Mouse (Mus musculus) forebrain, embryonic 15.5 days (tissue): ENCODE results near the gene Chpf2. TPM values are rescaled to one million over a fixed set of nuclear protein-coding genes. Genes with fewer than 3 reads are reported as not detected.

ENCODE experiments used
- ATAC-seq: fragments of 200-750 bp; cut with Nextera tagmentation; replicated peaks from 2 replicates; pipeline ENCODE4 v1.8.0; 2017; ENCODE audit warnings: mild to moderate bottlenecking, moderate TSS enrichment, moderate library complexity
- H3K27ac ChIP-seq: fragments of 300-500 bp; sonication (generic); replicated peaks from 2 replicates; pipeline ENCODE4 v1.5.1; 2015; ENCODE audit warnings: mild to moderate bottlenecking, inconsistent platforms
- H3K27me3 ChIP-seq: fragments of 300-500 bp; sonication (generic); 2 replicates; pipeline ENCODE4 v1.6.1; 2015; ENCODE audit warnings: inconsistent platforms
- H3K36me3 ChIP-seq: fragments of 300-500 bp; sonication (generic); 2 replicates; pipeline ENCODE4 v1.6.1; 2015; ENCODE audit warnings: mild to moderate bottlenecking, inconsistent platforms
- H3K4me1 ChIP-seq: fragments of 300-500 bp; sonication (generic); 2 replicates; pipeline ENCODE4 v1.6.1; 2015; ENCODE audit warnings: inconsistent platforms
- H3K4me2 ChIP-seq: fragments of 300-500 bp; sonication (generic); replicated peaks from 2 replicates; pipeline ENCODE4 v1.6.1; 2015; ENCODE audit warnings: mild to moderate bottlenecking, inconsistent platforms
- H3K4me3 ChIP-seq: fragments of 300-500 bp; sonication (generic); 2 replicates; pipeline ENCODE4 v1.5.1; 2015; ENCODE audit warnings: mild to moderate bottlenecking, inconsistent platforms
- H3K9ac ChIP-seq: fragments of 300-500 bp; sonication (generic); replicated peaks from 2 replicates; pipeline ENCODE4 v1.6.1; 2015; ENCODE audit warnings: mild to moderate bottlenecking, inconsistent platforms
- H3K9me3 ChIP-seq: fragments of 300-500 bp; sonication (generic); 2 replicates; pipeline ENCODE4 v1.6.1; 2016; ENCODE audit warnings: inconsistent platforms
- WGBS: fragments of 180-500 bp; shearing (Covaris S2); methylation state at CpG from one replicate; pipeline ENCODE4 v1.1.7; 2015; ENCODE audit warnings: mixed read lengths; 5-methylcytosine and 5-hydroxymethylcytosine counted together
- polyA plus RNA-seq: library from polyadenylated mRNA; unstranded; fragments of >200 nt; fragmentation: Nextera tagmentation; extraction: Ambion mirVana; gene quantifications from 2 replicates; pipeline ENCODE4 v1.2.1, GENCODE M21; 2015

Gene Chpf2
- polyA plus RNA-seq, 1 experiment from 2014 or later: 21.1 TPM

DNA sequence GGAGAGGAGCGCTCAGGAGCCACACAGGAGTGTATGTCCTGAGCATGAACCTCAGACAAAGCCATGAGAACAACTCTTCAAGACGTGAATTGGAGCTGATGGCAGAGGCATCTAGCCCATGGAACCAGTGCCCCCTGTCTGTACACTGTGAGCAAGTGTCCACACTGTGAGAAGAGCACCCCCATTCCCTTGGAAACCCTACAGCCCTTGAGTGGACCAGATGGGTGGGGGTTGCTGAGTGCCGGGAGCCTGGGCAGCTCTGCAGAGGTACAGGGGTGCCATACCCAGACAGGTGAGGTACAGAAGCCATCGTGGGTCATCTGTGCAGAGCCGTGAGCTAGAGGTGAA lies 25.7 kb downstream of the Chpf2 start:
- Histone ChIP-seq H3K27me3 (no peaks in the 10 kb centered on the region), H3K9ac (no peak overlapping the region), H3K9me3 (no peaks in the 10 kb centered on the region), H3K4me1 (peaks cover 20% of the 10 kb centered on the region), H3K27ac (peak overlapping the region; percentile 71), H3K36me3 (no peaks in the 10 kb centered on the region), H3K4me3 (no peak overlapping the region), H3K4me2 (no peak overlapping the region)
- 53% methylated on average over 5 of the region's 5 CpGs for WGBS
- peak; percentile 65 for ATAC-seq

DNA sequence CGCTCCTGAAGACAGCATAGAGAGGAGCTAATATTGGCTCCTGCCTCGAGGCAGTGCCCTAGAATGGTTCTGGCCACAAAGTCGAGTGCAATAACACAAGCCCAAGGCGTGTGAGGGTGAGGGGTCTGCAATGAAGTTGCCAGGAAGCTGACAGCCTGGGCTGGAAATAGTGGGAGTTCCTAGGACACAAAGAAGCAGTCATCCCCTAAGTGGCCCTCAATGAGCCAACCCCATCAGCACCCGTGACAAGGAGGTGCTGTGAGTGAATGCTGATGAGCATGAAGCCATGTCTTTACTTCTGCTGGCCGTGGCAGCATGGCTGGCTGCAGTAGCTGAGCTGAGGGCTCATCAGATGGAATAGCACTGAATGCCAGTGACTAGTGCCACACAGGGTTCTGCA lies 28.6 kb downstream of the Chpf2 start:
- no peaks in the 10 kb centered on the region for H3K27me3 ChIP-seq
- H3K4me1 ChIP-seq: peaks cover 23% of the 10 kb centered on the region
- no peak overlapping the region for H3K9ac ChIP-seq
- ATAC-seq: no peak
- H3K36me3 ChIP-seq: no peaks in the 10 kb centered on the region
- no peak overlapping the region for H3K27ac ChIP-seq
- H3K4me2 ChIP-seq: no peak overlapping the region
- H3K9me3 ChIP-seq: no peaks in the 10 kb centered on the region
- WGBS: 69% methylated on average over 6 of the region's 6 CpGs
- H3K4me3 ChIP-seq: no peak overlapping the region

- H3K9me3 ChIP-seq: no peaks in the 10 kb centered on the region
- no peak for ATAC-seq
- H3K27me3 ChIP-seq: no peaks in the 10 kb centered on the region
- H3K9ac ChIP-seq: no peak overlapping the region
- WGBS: 70% methylated on average over 3 of the region's 3 CpGs
- H3K4me3 ChIP-seq: no peak overlapping the region
- no peak overlapping the region for H3K4me2 ChIP-seq
- H3K4me1 ChIP-seq: peaks cover 42% of the 10 kb centered on the region
- H3K27ac ChIP-seq: no peak overlapping the region
- H3K36me3 ChIP-seq: no peaks in the 10 kb centered on the region
Observed at GRCm38 (mm10) chr5:24618921-24619320, 32.4 kb downstream of the Chpf2 start.

DNA sequence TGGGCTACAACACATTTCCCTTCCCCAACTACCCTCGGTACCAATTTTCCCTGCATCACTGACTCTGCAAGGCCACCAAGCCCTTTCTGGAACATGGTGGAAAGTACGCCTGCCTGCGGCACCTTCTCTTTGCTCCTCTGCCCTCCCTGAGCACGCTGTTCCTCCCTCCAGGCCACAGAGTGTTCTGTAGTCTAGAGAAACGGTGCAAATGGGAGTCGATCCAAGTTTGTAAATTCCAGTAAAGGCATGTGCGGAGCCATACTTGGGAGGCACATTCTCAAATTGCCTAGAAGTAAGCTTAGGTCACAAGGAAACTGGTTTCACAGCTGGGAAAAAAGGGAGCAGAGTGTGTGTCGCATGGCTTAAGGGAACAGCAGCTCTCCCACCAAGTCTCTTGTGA lies 33.6 kb downstream of the Chpf2 start:
- Histone ChIP-seq H3K4me1 (peaks cover 52% of the 10 kb centered on the region), H3K4me2 (no peak overlapping the region), H3K36me3 (no peaks in the 10 kb centered on the region), H3K9ac (no peak overlapping the region), H3K27ac (peak overlapping the region; percentile 9; the same call in 1 of the 2 replicates), H3K4me3 (no peak overlapping the region), H3K9me3 (no peaks in the 10 kb centered on the region), H3K27me3 (no peaks in the 10 kb centered on the region)
- ATAC-seq: no peak
- 65% methylated on average over 8 of the region's 8 CpGs for WGBS

DNA sequence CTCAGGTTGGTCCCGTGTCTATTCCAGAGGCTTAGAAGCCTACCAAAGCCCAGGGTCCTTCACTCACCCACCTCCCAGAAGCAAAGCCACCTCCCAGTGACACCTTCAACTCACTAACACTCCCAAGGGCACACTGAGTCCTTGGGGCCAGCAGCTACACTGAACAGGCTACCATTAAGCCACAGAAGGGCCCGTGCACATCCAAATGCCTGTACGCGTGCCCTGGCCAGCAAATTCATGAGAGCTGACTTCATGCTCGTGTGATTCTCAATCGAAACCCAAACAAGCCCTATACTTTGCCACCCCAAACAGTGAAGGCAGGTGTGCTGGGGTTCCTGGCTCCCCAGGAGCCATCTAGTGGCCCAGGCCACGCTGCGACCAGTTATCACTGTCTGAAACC lies 34.1 kb downstream of the Chpf2 start:
- H3K4me1 ChIP-seq: peaks cover 52% of the 10 kb centered on the region
- no peaks in the 10 kb centered on the region for H3K9me3 ChIP-seq
- ATAC-seq: no peak
- 70% methylated on average over 8 of the region's 8 CpGs for WGBS
- no peak overlapping the region for H3K4me2 ChIP-seq
- no peaks in the 10 kb centered on the region for H3K36me3 ChIP-seq
- H3K27me3 ChIP-seq: no peaks in the 10 kb centered on the region
- 0 out of 2 replicates have a peak overlapping the region, but pooled peaks have one; percentile 17 for H3K9ac ChIP-seq
- no peak overlapping the region for H3K4me3 ChIP-seq
- H3K27ac ChIP-seq: peak overlapping the region; percentile 9

DNA sequence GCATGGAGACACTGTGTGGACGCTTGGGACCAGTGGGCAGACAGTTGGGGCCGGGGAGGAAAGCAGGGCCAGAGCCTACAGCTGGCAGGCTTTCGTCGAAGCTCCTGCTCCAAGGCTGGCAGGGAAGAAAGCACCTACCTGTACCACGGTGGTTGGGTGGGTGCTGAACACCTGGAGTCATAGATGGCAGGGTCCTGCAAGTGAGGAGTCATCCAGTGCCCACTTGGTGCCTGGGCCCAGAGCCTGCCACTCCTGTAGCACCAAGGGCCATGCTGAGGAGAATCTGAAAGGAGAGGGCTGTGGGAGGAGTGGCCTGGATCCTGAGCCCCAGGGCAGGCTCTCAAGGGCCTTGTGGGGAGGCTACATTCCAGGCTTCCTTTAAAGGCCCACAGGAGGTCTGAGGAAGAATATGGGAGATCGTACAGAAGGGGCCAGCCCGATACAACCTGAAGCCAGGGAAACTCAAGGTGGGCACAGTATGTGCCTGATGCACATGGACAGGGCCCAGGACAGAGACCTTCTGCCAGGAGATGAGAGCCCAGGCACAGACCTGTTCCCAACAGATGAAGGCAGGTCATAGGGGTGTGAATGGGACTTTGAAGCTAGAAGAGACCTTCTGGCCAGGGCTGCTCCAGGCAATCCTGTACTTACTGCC lies 36.0 kb downstream of the Chpf2 start:
- H3K4me1 ChIP-seq: peaks cover 52% of the 10 kb centered on the region
- H3K4me3 ChIP-seq: no peak overlapping the region
- no peak overlapping the region for H3K9ac ChIP-seq
- H3K9me3 ChIP-seq: no peaks in the 10 kb centered on the region
- peak overlapping the region; percentile 86 for H3K27ac ChIP-seq
- no peaks in the 10 kb centered on the region for H3K36me3 ChIP-seq
- H3K4me2 ChIP-seq: 0 out of 2 replicates have a peak overlapping the region, but pooled peaks have one; percentile 59
- WGBS: 71% methylated on average over 7 of the region's 7 CpGs
- no peaks in the 10 kb centered on the region for H3K27me3 ChIP-seq
- ATAC-seq: no peak

DNA sequence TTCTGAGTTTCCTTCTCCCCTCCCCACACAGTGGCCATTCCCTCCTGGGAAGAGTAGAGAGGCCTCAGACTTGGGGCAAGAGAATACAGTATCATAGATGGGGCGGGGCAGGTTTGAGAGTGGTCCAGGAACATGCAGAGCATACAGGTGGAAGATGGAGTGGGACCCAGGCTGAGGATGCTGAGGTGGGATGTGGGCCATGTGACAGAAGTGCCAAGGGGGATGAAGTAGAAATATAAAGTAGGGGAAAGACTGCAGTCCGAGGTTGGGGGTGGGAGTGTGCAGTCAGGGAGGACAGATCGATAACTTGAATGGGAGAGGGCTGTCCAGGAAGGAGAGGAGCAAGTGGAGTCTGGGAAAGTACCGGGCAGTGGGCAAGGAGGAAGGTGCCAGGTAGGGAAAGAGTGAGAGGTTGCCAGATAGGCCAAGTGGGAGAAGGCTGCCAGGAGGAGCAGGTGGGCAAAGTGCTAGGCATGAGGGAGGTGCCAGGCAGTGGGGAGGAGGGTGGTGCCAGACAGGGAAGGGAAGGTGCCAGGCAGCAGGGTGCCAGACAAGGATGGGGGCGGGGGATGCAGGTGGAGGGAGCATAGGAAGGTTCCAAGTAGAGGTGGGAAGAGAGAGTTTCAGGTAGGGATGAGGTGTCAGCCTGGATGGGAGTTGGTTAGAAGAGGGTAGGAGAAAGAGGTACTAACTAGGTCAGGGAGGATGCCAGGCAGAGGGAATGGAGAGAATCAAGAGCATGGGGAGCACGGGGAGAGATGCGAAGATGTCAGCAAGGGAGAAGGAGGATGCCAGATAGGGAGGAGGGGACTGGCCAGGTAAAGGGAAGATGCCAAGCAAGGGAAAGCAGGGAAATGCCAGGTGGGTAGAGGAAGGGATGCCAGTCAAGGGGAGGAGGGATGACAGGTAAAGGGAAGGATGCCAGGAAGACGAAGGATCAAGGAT lies 36.8 kb downstream of the Chpf2 start:
- ATAC-seq: peak; percentile 57
- H3K27ac ChIP-seq: peak overlapping the region; percentile 86
- WGBS: 39% methylated on average over 8 of the region's 8 CpGs

DNA sequence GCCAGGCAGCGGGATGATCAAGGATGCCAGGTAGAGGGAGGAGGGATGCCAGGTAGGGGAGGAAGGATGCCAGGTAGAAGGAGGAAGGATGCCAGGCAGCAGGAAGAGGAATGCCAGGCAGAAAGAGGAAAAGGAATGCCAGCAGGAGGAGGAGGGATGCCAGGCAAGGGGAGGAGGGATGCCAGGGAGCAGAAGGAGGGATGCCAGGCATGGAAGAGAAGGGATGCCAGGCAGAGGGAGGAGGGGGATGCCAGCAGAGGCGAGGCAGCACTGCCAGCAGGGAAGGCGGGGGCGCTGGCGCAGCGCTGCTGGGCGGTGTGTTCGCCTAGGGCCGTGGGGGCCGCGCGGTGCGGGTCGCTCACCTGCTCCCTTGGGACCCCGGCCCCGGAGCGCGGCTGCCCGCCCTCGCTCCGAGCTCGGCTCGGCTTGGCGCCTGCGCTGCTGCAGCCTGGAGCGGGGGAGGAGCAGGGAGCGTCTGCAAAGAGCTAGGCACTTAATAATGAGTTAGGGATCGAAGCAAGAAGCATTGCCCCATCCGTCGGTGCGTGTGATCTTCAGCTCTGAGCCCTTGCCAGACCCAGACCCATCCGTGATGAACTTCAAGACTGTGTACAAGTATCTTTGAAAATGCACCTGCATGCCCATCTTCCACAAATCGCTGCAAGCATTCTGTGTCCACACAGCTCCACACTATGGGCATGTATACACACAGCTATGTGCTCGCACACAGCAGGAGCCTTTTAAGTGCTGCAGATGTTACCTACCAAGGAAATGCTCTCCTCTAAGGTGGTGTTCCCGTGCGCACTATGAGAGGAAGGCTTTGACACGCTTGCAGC lies 37.7 kb downstream of the Chpf2 start, which contains the start of gene Smarcd3:
TSS of gene Smarcd3 (minus strand) at position 426 of the 836 bp plus-strand sequence.
- H3K27me3 ChIP-seq: no peaks in the 10 kb centered on the region
- peaks cover 52% of the 10 kb centered on the region for H3K4me1 ChIP-seq
- H3K4me3 ChIP-seq: peak within 1 kb of the TSS; percentile 61
- peak within 1 kb of the TSS; percentile 71 for H3K9ac ChIP-seq
- peak within 1 kb of the TSS; percentile 59 for H3K4me2 ChIP-seq
- WGBS: 3% methylated on average over 23 of the region's 37 CpGs
- H3K36me3 ChIP-seq: no peaks in the 10 kb centered on the region
- H3K27ac ChIP-seq: peak within 1 kb of the TSS; percentile 86
- peak; percentile 89 for ATAC-seq
- H3K9me3 ChIP-seq: no peaks in the 10 kb centered on the region

More for the DNA sequence above, 36.8 kb downstream of the Chpf2 start:
- Histone ChIP-seq H3K36me3 (no peaks in the 10 kb centered on the region), H3K4me1 (peaks cover 52% of the 10 kb centered on the region), H3K9ac (peak overlapping the region; percentile 71), H3K4me3 (peak overlapping the region; percentile 61), H3K4me2 (peak overlapping the region; percentile 59), H3K27me3 (no peaks in the 10 kb centered on the region), H3K9me3 (no peaks in the 10 kb centered on the region)

DNA sequence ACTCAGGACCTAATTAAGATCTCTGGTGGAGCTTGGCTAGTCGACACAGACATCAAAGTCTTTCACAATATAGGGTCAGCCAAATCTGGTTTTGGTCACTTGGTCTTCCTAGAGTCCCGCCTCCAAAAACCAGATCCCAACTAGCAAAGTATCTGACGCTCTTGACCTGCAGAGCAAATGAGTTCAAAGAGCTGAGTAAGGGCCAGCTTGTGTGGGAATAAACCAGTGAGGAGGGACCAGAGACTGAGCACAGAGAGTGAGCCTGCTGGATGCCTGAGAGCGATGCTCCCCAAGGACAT lies 38.2 kb downstream of the Chpf2 start:
- peaks cover 52% of the 10 kb centered on the region for H3K4me1 ChIP-seq
- H3K4me2 ChIP-seq: peak overlapping the region; percentile 59
- no peaks in the 10 kb centered on the region for H3K9me3 ChIP-seq
- H3K36me3 ChIP-seq: no peaks in the 10 kb centered on the region
- no peaks in the 10 kb centered on the region for H3K27me3 ChIP-seq
- 36% methylated on average over 4 of the region's 4 CpGs for WGBS
- H3K27ac ChIP-seq: peak overlapping the region; percentile 86; the same call in 1 of the 2 replicates
- peak overlapping the region; percentile 61; the same call in 1 of the 2 replicates for H3K4me3 ChIP-seq
- peak overlapping the region; percentile 71; the same call in 1 of the 2 replicates for H3K9ac ChIP-seq
- no peak for ATAC-seq

- Histone ChIP-seq H3K4me2 (no peak overlapping the region), H3K27me3 (no peaks in the 10 kb centered on the region), H3K36me3 (no peaks in the 10 kb centered on the region), H3K9ac (no peak overlapping the region), H3K27ac (no peak overlapping the region), H3K9me3 (no peaks in the 10 kb centered on the region), H3K4me1 (peaks cover 4% of the 10 kb centered on the region), H3K4me3 (no peak overlapping the region)
- WGBS: 59% methylated on average over 3 of the region's 3 CpGs
- ATAC-seq: no peak
Observed at GRCm38 (mm10) chr5:24629712-24630111, 43.2 kb downstream of the Chpf2 start.

DNA sequence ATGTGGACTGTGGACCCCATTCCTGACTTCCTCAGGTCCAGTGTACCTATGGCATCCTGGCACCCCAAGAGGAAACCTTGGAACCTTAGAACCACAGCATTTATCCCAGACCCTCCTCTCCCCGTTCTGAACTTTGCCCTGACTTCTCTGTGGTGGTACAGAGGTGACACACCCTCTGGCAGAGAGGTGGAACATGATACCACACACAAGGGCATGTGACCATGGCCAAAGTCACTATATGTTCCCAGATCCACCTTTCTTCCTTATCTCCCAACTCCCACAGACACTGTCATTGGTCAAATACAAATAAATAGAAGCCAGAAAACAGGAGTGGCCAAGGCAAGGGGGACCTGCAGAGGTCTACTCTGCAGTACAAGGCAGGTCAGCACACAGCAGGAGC lies 48.6 kb downstream of the Chpf2 start:
- no peak overlapping the region for H3K4me3 ChIP-seq
- no peaks in the 10 kb centered on the region for H3K27me3 ChIP-seq
- H3K9ac ChIP-seq: no peak overlapping the region
- peaks cover 12% of the 10 kb centered on the region for H3K4me1 ChIP-seq
- H3K27ac ChIP-seq: no peak overlapping the region
- H3K9me3 ChIP-seq: no peaks in the 10 kb centered on the region
- no peak overlapping the region for H3K4me2 ChIP-seq
- ATAC-seq: no peak
- 55% methylated on average over 1 of the region's 1 CpGs for WGBS
- no peaks in the 10 kb centered on the region for H3K36me3 ChIP-seq
